Mouse (Mus musculus) heart, embryonic 10.5 days (tissue): ENCODE measurements around the gene Gm17622. TPM values are rescaled to one million over a fixed set of nuclear protein-coding genes. Genes with fewer than 3 reads are reported as not detected.

Source experiments
- DNase-seq: peaks from one replicate; pipeline ENCODE4 v3.0.0-alpha.2; 2017; ENCODE audit warnings: low spot score
- H3K27ac ChIP-seq: fragments of 300-500 bp; sonication (generic); 2 replicates; pipeline ENCODE4 v1.5.1; 2016; ENCODE audit warnings: mild to moderate bottlenecking
- H3K27me3 ChIP-seq: fragments of 300-500 bp; sonication (generic); 2 replicates; pipeline ENCODE4 v1.6.1; 2016; ENCODE audit warnings: mild to moderate bottlenecking; ENCODE audit not compliant: poor library complexity, insufficient read depth, severe bottlenecking
- H3K36me3 ChIP-seq: fragments of 300-500 bp; sonication (generic); 2 replicates; pipeline ENCODE4 v1.6.1; 2016; ENCODE audit warnings: mild to moderate bottlenecking, moderate library complexity
- H3K4me1 ChIP-seq: fragments of 300-500 bp; sonication (generic); 2 replicates; pipeline ENCODE4 v1.6.1; 2016; ENCODE audit warnings: mild to moderate bottlenecking
- H3K4me3 ChIP-seq: fragments of 300-500 bp; sonication (generic); 2 replicates; pipeline ENCODE4 v1.5.1; 2016; ENCODE audit warnings: mild to moderate bottlenecking, moderate library complexity
- H3K9me3 ChIP-seq: fragments of 300-500 bp; sonication (generic); 2 replicates; pipeline ENCODE4 v1.6.1; 2016; ENCODE audit warnings: mild to moderate bottlenecking, moderate library complexity
- WGBS: fragments of 180-500 bp; shearing (Covaris S2); methylation state at CpG from one replicate; pipeline ENCODE4 v1.1.7; 2016; 5-methylcytosine and 5-hydroxymethylcytosine counted together
- polyA plus RNA-seq: library from polyadenylated mRNA; unstranded; fragments of >200 nt; fragmentation: Nextera tagmentation; extraction: Ambion mirVana; gene quantifications from 2 replicates; pipeline ENCODE4 v1.2.1, GENCODE M21; 2016

The Gm17622 gene
- polyA plus RNA-seq, 1 experiment from 2014 or later: not detected

DNA sequence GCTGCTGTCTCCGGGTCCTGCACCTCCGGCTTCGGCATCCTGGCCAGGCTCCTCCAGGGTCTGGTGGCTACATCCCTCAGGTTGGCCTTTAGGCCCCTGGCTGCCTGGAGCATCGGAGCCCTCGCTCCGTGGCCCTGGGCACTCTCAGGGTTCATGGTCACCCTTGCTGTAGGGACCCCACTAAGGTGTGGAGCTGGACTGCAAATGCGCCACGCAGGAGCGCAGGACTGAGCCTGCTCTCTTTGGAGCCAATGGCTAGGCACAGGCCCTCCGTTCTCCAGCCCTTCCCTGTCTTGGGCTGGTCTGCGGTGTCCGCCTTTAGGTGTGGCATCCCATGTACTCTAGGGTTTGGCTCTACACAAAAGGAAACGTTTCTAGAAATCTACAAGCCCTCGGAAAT is 19.6 kb upstream of the Gm17622 start, which contains the start of gene Ankdd1b:
Gene Ankdd1b, minus strand, starts transcription at position 242 of the 400 bp plus-strand sequence.
- Histone ChIP-seq H3K4me3 (no peak within 1 kb of the TSS), H3K27ac (no peak within 1 kb of the TSS), H3K27me3 (no peaks in the 10 kb centered on the region), H3K4me1 (no peaks in the 10 kb centered on the region), H3K9me3 (no peaks in the 10 kb centered on the region), H3K36me3 (no peaks in the 10 kb centered on the region)
- 87% methylated on average over 14 of the region's 14 CpGs for WGBS
- DNase-seq: no peak

DNA sequence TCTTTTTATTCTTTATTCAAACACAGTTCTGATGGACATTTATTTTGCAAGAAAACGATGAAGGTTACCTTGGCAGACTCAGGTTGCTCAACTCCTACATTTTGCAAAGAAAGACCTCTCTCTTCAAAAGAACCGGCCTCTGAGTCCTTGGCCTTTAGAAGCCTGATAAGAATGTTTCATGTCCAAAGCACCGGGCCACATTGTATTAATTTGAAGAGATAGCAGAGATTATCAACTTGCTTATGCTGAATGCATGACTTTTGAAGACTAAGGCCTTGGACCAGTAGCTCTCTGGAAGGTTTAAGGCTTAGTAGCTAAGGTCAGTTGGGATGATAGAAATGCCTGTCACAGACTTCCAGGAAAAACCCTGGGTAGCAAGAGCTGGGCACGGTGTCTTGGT is 13.3 kb upstream of the Gm17622 start:
- no peak overlapping the region for H3K27ac ChIP-seq
- H3K27me3 ChIP-seq: no peaks in the 10 kb centered on the region
- DNase-seq: no peak
- H3K4me3 ChIP-seq: no peak overlapping the region
- WGBS: 87% methylated on average over 4 of the region's 4 CpGs
- H3K9me3 ChIP-seq: no peaks in the 10 kb centered on the region
- no peaks in the 10 kb centered on the region for H3K36me3 ChIP-seq
- no peaks in the 10 kb centered on the region for H3K4me1 ChIP-seq

DNA sequence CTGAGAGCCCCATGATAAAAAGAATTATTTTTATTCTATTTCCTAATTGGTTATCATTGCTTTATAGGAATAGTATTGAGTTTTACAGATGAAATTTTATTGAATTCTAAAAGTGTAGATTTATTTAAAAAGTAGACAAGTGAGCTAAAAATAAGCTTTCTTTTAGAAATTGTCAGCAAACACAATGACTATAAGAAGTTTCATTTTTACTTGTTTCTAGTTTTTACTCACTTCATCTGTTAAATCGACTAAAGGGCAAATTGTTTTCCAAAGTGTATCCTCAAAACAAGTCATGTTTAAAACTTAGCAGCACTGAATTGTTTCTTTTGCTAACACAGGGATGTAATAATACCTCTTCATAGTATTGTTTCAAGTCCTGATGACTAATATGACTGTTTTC is 11.5 kb upstream of the Gm17622 start:
- Histone ChIP-seq H3K9me3 (no peaks in the 10 kb centered on the region), H3K27ac (no peak overlapping the region), H3K4me1 (no peaks in the 10 kb centered on the region), H3K4me3 (no peak overlapping the region), H3K27me3 (no peaks in the 10 kb centered on the region), H3K36me3 (peaks cover 8% of the 10 kb centered on the region)
- DNase-seq: no peak
- WGBS: 87% methylated on average over 1 of the region's 1 CpGs

DNA sequence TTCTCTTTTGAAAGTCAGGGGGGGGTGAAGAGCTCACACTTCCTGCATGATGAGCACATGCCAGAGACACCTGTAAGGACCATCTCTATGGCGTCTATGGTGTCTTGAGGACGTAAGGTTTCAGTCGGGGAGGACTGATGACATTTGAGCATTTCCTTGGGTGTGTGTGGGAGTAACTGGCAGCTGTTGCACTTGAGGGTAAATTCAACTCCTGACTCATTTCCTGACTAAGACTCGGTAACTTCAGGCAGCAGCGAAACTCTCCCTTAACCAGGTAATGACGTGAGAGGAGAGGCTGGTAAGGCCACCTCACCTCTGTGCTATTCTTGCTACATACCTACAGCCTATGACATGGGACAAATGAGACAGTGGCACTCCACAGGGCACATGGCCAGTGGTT is 3.3 kb upstream of the Gm17622 start:
- 84% methylated on average over 6 of the region's 6 CpGs for WGBS
- Histone ChIP-seq H3K4me3 (no peak overlapping the region), H3K4me1 (no peaks in the 10 kb centered on the region), H3K9me3 (no peaks in the 10 kb centered on the region), H3K27ac (no peak overlapping the region), H3K36me3 (peaks cover 43% of the 10 kb centered on the region), H3K27me3 (no peaks in the 10 kb centered on the region)
- DNase-seq: no peak

DNA sequence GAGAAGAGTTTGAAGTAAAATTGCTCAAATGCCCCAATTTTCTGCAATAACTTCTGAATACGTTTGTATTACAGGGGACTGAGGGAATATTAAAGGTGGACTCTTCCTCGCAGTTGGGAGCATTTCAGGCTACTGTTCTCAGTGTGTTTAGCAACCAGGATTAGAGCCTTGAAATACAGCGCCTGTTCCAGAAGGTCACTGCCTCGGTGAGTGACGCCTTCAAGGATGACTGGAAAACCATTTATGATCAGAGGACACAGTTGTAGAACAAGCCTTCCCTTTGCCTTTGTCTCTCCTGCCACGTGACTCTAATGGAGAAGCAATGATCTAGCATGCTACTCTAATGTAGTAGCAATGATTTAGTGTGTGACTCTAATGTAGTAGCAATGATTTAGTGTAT is 2.6 kb upstream of the Gm17622 start:
- WGBS: 90% methylated on average over 6 of the region's 6 CpGs

DNA sequence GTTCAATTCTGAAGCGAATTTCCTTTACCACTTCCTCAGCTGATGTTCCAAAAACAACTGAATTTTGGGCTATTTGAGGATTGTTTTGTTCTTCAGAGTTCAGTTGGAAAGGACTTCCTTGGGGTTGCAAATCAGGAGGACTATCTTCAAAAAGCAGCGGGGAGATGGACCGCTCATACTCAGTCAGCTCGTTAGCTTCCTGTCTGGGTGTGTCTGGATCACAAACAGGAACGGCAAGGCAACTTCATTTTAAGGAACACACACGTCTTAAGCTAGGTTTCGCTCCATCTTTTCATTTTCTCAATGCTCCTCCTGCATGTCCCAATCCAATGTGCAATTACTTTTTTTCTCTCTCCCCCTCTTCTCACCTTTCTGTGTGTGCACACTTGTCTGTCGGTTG is 6.1 kb downstream of the Gm17622 start:
- 0 out of 2 replicates have a peak, but pooled peaks cover 3% of the 10 kb centered on the region for H3K4me1 ChIP-seq
- no peak overlapping the region for H3K27ac ChIP-seq
- 78% methylated on average over 8 of the region's 8 CpGs for WGBS
- no peak for DNase-seq
- H3K4me3 ChIP-seq: no peak overlapping the region
- H3K27me3 ChIP-seq: no peaks in the 10 kb centered on the region
- H3K9me3 ChIP-seq: no peaks in the 10 kb centered on the region
- peaks cover 8% of the 10 kb centered on the region for H3K36me3 ChIP-seq

More for the DNA sequence above, 2.6 kb upstream of the Gm17622 start:
- H3K27ac ChIP-seq: no peak overlapping the region
- no peak overlapping the region for H3K4me3 ChIP-seq
- no peaks in the 10 kb centered on the region for H3K9me3 ChIP-seq
- H3K27me3 ChIP-seq: no peaks in the 10 kb centered on the region
- peaks cover 44% of the 10 kb centered on the region for H3K36me3 ChIP-seq
- H3K4me1 ChIP-seq: no peaks in the 10 kb centered on the region
- DNase-seq: no peak

DNA sequence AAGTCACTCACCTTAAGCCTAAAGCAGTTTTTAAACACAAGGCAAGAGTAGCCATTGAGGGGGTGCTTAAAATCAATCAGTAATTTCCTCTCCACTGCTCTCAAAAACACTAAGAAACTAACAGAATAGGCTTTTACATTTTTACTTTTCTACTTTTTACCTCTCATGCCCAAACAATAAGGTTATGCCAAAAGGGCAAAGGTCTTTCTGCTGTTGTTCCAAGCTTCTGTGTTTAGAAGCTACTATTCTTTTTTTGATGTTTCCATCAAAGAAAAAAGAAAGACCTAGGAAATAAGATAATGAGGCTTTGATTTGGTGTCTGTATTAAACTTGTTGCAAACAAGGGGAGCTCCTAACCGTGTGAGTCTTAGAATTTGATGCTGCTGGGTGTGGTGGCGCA is 9.4 kb downstream of the Gm17622 start:
- Histone ChIP-seq H3K36me3 (peaks cover 6% of the 10 kb centered on the region), H3K27me3 (no peaks in the 10 kb centered on the region), H3K4me1 (0 out of 2 replicates have a peak, but pooled peaks cover 3% of the 10 kb centered on the region), H3K27ac (no peak overlapping the region), H3K4me3 (no peak overlapping the region), H3K9me3 (no peaks in the 10 kb centered on the region)
- no peak for DNase-seq
- 84% methylated on average over 2 of the region's 2 CpGs for WGBS

DNA sequence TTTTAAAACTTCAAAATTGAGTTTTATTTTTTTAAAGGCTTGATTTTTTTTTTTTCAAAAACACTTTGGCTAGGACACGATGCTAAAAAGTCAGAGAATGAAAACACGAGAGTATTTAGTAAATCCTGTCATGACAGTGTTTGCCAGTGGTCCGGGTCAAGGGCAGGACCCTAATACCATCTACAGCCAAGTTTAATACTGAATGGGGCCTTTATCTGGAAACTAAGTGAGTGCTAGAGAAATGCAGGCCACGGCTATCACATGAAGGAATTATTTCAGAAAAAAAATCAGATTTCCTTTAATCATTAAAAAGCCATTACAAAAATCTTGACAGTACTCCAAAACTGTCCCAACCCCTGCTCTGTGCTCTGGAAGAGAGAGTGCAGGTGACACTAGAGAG is 15.1 kb downstream of the Gm17622 start:
- Histone ChIP-seq H3K4me3 (no peak overlapping the region), H3K9me3 (no peaks in the 10 kb centered on the region), H3K27ac (no peak overlapping the region), H3K36me3 (peaks cover 3% of the 10 kb centered on the region), H3K27me3 (no peaks in the 10 kb centered on the region), H3K4me1 (0 out of 2 replicates have a peak, but pooled peaks cover 5% of the 10 kb centered on the region)
- no peak for DNase-seq
- WGBS: 84% methylated on average over 4 of the region's 4 CpGs

DNA sequence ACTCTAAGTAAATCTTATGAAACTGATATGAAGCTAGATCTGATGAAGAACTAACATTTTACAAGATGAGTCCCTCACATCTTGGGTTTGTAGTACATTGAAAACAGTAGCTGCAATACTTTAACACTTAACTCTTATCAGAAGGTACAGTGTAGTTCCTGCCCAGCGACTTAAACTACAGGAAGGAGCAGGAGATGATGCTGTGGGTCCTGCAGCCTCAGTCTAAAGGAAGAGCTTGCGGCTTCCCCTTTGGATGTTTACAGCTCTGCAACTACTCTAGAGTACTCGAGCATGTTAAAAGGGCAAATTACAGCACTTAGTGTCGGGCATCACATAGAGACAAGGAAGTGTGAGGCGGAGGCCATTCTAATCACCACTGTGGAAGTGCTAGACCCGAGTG is 15.8 kb downstream of the Gm17622 start:
- H3K27ac ChIP-seq: no peak overlapping the region
- no peaks in the 10 kb centered on the region for H3K9me3 ChIP-seq
- WGBS: 61% methylated on average over 6 of the region's 6 CpGs
- DNase-seq: no peak
- no peak overlapping the region for H3K4me3 ChIP-seq
- H3K4me1 ChIP-seq: 0 out of 2 replicates have a peak, but pooled peaks cover 5% of the 10 kb centered on the region
- H3K27me3 ChIP-seq: no peaks in the 10 kb centered on the region
- H3K36me3 ChIP-seq: no peaks in the 10 kb centered on the region

DNA sequence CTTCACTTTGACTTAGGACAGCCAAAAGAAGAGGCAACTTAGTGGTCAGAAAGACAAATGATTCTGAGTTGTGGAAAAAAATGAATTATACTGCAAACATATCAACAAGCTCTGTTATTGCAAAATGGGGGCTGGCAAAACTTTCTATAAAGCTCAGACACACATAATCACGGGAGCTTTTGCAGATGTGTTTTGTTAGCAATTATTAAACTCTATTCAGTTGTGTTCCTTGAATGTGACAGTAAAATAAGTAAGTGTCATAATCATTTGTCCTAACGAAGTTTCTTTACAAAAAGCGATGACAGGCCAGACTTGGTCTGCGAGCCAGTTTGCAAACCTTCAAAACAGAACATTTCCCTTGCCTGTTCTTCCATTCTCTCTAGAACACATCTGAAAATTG is 17.0 kb downstream of the Gm17622 start:
- no peak for DNase-seq
- Histone ChIP-seq H3K4me3 (no peak overlapping the region), H3K27me3 (no peaks in the 10 kb centered on the region), H3K4me1 (0 out of 2 replicates have a peak, but pooled peaks cover 5% of the 10 kb centered on the region), H3K9me3 (no peaks in the 10 kb centered on the region), H3K27ac (no peak overlapping the region), H3K36me3 (no peaks in the 10 kb centered on the region)
- 86% methylated on average over 4 of the region's 4 CpGs for WGBS

DNA sequence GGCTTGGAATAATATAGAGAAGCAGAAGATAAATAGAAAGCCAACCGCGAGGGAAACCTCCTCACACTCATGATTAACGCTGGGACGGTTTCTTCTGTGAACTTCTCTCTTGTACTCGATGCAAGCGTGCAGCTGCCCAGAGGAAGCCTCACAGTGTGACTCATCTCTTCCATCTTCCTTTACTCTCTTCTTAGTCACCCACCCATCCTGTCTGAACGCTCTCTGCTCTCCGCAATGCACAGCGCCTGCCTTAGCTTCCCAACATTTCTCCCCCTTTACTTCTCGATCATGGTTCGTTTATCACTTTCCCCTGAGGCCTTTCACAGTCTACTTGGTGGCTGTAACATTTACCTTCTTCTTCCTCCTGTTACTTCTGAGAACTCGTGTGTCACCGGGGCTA is 20.1 kb downstream of the Gm17622 start:
- Histone ChIP-seq H3K4me1 (0 out of 2 replicates have a peak, but pooled peaks cover 5% of the 10 kb centered on the region), H3K9me3 (no peaks in the 10 kb centered on the region), H3K27ac (no peak overlapping the region; the same call in 1 of the 2 replicates), H3K4me3 (no peak overlapping the region), H3K27me3 (no peaks in the 10 kb centered on the region), H3K36me3 (no peaks in the 10 kb centered on the region)
- 67% methylated on average over 13 of the region's 13 CpGs for WGBS
- no peak for DNase-seq

DNA sequence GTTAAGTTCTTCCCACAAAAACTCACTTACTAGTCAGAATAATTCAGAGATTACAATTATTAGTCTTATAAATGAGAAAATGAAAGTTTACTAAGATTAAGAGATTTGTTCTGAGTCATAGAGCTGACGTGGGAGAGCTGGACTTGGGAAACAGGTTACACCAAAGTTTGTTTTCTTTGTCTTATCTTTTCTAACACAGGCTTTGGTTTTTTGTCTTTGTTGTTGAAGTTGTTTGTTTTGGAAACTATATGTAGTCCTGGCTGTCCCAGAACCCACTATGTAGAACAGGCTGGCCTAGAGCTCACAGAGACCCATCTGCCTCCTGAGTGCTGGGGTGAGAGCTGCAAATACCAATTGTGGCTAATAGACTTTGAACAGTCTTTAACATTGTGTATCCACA is 20.7 kb downstream of the Gm17622 start:
- no peak for DNase-seq
- WGBS: 61% methylated on average over 1 of the region's 1 CpGs
- Histone ChIP-seq H3K27ac (no peak overlapping the region), H3K9me3 (no peaks in the 10 kb centered on the region), H3K36me3 (peaks cover 1% of the 10 kb centered on the region; the same call in 1 of the 2 replicates), H3K4me1 (0 out of 2 replicates have a peak, but pooled peaks cover 5% of the 10 kb centered on the region), H3K4me3 (no peak overlapping the region), H3K27me3 (no peaks in the 10 kb centered on the region)

DNA sequence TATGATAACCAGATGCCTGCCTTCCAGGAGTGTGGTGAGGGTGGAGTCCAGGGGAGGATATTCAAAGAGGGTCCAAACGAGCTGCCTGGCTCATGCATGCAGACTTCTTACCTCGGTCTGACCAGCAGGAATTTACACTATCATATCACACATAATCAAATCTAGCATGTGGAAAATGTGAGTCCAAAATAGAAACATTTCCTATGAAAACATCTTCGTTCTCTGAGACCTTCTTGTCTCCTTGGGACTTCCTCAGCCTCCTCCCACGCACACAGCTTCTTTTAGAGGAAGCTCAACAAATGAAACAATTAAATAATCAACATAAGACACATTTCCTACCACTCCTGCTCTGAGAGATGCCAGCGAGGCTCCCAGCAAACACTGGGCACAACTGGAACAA is 21.4 kb downstream of the Gm17622 start:
- H3K4me3 ChIP-seq: no peak overlapping the region
- WGBS: 60% methylated on average over 5 of the region's 5 CpGs
- DNase-seq: no peak
- no peaks in the 10 kb centered on the region for H3K27me3 ChIP-seq
- 0 out of 2 replicates have a peak, but pooled peaks cover 5% of the 10 kb centered on the region for H3K4me1 ChIP-seq
- H3K36me3 ChIP-seq: peaks cover 8% of the 10 kb centered on the region; the same call in 1 of the 2 replicates
- H3K9me3 ChIP-seq: no peaks in the 10 kb centered on the region
- H3K27ac ChIP-seq: no peak overlapping the region
